Mouse (Mus musculus) left cerebral cortex, postnatal 14 days (tissue): ENCODE results near the gene Asb3. TPM values are rescaled to one million over a fixed set of nuclear protein-coding genes. Genes with fewer than 3 reads are reported as not detected.
"Not testable (repeated sequence)": the region's sequence is repeated elsewhere in the genome, so short reads cannot be mapped to it uniquely, and the experiment has no call there.

ENCODE experiments used
- DNase-seq, 2 experiments: peaks; one replicate each; pipeline ENCODE4 v3.0.0; 2021 to 2022; ENCODE audit warnings: low spot score in 2 of 2, mixed read lengths in 1 of 2
- intact Hi-C: fragments of 180-260 bp; cut with DNase I; formaldehyde crosslinking; loops from one replicate; pipeline ENCODE4 v1.15.1; 2025
- total RNA-seq, 2 experiments: library from RNA; stranded (reverse); gene quantifications; 2 replicates each; pipeline ENCODE4 v1.2.3; 2021

Gene Asb3
- total RNA-seq, 2 experiments from 2014 or later = 15.9 to 16.6 TPM

DNA sequence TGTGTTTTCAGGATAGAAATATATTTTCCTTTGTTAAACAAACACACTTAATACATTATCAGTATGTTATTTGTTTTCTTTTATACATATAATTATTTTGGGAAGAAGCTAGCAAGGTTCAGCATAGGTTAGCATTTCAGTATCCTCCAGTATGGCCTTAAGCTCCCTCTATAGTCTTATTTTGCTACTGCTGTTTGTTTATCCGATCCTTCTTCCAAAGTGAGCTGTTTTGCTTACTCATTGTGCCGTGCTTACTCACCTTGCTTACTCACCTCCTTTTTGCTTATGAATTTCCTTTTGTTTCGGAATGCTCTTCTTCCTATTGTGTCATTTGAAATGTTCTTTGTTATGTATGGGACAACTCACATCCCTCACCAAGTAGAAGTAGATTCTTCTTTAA lies 111.5 kb downstream of the Asb3 start:
- no peak for DNase-seq
- intact Hi-C loops = no loop called here

GRCm38 (mm10) chr11:30998199-30998598 lies 113.0 kb downstream of the Asb3 start:
- DNase-seq = no peak
- intact Hi-C loops = no loop called here

GRCm38 (mm10) chr11:30998704-30999103 lies 113.5 kb downstream of the Asb3 start:
- intact Hi-C loops = no loop called here

DNA sequence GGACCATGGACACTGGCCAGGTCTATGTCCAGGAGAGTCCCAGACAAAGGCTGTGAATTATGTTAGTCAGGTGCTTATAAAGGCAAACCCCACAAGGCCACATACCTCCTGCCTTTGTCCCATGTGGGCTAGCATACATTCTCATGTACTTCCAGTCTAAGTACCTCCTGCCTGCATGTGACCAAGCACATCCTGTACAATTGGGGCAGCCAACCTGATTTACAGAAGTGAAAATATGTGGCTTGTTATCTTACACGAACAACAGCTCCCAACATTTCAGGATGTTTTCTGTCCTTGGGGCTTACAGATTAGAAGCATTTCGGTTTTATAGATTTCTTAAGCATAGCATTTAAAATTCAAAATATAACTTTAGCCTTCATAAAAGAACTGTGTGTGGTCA lies 114.8 kb downstream of the Asb3 start:
- no peak for DNase-seq

More at GRCm38 (mm10) chr11:30998704-30999103, 113.5 kb downstream of the Asb3 start:
- no peak for DNase-seq

GRCm38 (mm10) chr11:31001169-31001908 lies 116.1 kb downstream of the Asb3 start:
- intact Hi-C loops = no loop called here

More for the DNA sequence above, 114.8 kb downstream of the Asb3 start:
- intact Hi-C loops = no loop called here

GRCm38 (mm10) chr11:31009668-31010067 lies 124.5 kb downstream of the Asb3 start:
- intact Hi-C loops, DNase-seq: not testable (repeated sequence)

More at GRCm38 (mm10) chr11:31001169-31001908, 116.1 kb downstream of the Asb3 start:
- no peak for DNase-seq

DNA sequence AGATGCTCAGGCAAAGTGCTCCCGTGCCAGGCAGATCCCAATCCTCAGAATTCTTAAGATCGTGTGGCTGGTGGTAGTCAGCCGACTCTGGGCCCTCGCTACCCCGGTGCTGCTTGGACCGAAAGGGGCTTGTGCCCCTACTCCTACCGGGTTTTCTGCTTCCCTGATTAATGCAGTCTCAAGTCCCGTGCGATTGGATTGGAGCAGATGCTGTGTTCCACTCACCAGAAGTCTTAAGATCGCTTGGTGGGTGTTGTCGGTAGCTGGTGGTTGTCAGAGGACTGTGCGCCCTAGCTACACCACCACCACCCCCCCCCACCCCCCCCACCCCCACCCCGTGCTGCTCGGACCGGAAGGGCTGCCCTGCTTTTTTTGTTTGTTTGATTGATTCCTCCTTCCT lies 132.2 kb downstream of the Asb3 start:
- DNase-seq, intact Hi-C loops: not testable (repeated sequence)

DNA sequence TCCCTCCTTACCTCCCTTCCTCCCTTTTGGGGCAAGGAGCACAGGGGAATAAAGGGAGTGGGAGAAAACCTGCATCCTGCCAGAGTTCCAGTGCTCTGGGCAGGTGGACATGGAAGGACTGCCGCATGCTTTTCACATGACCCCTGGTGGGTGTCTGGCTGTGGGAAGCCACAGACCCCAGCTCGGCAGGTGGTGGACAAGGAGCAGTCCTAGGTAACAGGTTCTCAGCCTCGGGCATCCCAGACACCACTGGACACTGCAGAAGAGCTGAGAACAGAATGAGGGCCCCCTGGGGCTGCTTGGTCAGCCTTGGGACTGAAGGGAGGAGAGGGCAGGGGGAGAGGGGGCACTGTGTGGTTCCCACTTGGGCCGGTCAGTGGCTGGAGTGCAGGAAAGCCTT lies 149.7 kb downstream of the Asb3 start:
- DNase-seq = no peak
- intact Hi-C loops = no loop called here

- DNase-seq = no peak
- intact Hi-C loops = no loop called here
Observed at GRCm38 (mm10) chr11:31089973-31090372, 204.8 kb downstream of the Asb3 start.

DNA sequence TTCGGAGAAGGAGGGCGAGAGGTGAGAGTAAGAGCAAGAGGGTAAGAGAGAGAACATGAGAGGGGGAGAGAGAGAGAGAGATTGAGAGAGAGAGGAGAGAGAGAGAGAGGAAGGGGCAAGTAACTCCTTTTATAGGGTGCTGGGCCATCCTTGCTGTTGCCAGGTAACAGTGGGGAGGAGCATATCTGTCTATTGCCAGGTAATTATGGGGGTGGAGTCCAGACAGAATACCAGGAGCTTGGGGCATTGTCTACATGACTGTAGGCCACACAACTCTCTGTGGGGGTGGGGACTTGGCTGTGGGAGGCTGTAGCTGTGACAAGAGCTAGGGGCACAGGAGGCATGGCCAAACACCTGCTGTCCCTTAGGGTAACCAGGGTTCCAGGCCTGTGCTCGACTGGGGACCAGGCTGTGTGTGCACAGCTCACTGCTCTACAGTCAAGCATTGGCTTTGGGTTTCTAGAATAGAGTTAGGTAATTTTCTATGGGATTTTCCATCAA lies 205.3 kb downstream of the Asb3 start:
- intact Hi-C loops = no loop called here
- DNase-seq = no peak

DNA sequence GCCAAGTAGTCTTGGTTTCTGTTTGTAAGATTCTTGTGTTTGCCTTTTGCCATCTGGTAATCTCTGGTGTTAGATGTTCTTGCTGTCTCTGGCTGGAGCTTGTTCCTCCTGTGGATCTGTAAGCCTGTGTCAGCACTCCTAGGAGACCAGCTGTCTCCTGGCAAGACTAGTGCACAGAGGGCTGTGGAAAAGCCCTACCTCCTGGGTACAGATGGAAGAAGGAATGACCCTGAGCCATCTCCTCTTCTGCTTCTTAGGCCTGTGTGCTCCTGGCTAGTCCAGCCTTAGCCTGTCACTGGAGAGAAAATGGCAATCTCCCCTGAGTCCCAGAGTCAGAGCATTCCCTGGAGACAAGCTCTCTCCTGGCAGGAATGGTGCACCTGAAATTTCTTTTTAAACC lies 214.3 kb downstream of the Asb3 start:
- DNase-seq, intact Hi-C loops: not testable (repeated sequence)

- no peak for DNase-seq
- intact Hi-C loops = no loop called here
Observed at GRCm38 (mm10) chr11:31102188-31102587, 217.0 kb downstream of the Asb3 start.

DNA sequence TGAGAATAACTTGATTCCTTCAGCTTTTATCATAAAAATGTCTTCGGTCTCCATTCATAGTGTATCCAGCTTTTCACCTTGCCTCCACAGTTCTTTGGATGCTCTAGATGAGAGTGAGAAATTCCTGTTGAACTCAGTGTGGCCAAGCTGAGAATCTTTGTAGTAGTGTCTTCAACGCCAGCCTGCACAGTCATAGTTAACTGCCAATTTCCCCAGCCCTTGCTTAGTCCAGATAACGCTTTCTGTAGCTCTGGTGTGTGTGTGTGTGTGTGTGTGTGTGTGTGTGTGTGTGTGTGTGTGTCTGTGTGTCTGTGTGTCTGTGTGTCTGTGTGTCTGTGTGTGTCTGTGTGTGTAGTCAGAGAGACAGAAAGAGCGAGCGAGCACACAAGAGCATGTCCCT lies 220.1 kb downstream of the Asb3 start:
- no peak for DNase-seq
- intact Hi-C loops = no loop called here

DNA sequence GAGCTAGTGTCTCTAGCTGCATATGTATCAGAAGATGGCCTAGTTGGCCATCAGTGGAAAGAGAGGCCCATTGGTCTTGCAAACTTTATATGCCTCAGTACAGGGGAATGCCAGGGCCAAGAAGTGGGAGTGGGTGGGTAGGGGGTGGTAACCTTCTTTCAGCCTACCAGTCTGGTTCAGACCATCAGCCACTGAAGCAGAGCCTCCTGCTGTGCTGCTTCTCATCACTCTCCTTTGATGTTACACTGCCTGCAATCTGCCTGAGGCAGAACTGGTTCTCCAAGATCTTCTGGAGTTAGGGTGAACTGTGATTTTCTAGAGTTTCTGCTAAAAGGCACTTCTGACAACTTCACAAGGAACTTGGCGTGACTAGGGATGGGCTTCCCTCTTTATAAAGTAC lies 241.7 kb downstream of the Asb3 start:
- intact Hi-C loops, DNase-seq: not testable (repeated sequence)

- DNase-seq, intact Hi-C loops: not testable (repeated sequence)
Observed at GRCm38 (mm10) chr11:31133726-31134125, 248.5 kb downstream of the Asb3 start.

DNA sequence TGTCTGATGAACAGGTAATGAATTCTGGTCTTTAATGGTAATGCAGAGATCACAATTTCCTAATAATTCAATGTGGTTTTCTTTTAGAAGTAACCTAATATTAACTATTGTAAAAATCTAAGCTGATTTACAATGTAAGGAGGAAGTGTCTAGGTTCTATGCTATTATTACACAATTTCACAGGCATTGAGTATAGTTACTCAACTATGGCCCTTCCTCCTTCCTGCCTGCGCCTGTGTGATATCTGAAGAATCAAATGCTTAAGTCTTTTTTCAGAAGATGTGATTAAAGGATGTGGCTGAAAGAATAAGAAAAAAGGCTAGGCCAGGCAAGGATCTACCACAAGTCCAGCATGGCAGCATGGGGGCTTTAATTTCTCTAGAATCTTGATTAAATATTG lies 249.6 kb downstream of the Asb3 start:
- intact Hi-C loops, DNase-seq: not testable (repeated sequence)

GRCm38 (mm10) chr11:31138394-31138793 lies 253.2 kb downstream of the Asb3 start:
- intact Hi-C loops, DNase-seq: not testable (repeated sequence)
